8 mouse cellular contexts compared by ENCODE assay signal in the genomic region with DNA sequence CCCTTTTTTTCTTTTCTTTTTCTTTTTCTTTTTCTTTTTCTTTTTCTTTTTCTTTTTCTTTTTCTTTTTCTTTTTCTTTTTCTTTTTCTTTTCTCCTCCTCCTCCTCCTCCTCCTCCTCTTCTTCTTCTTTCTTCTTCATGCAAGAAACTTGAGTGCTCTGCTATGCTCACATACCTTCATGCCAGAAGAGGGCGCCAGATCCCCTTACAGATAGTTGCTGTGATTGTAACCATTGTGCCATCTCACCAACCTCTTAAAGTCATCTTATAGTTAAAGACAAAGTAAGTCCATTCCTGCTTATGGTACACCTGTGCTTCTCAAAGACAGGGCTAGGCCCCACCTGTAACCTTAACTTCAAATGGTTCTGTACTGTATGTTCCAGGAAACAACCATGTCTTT. TPM values are rescaled to one million over a fixed set of nuclear protein-coding genes. Genes with fewer than 3 reads are reported as not detected.
DNase-seq lines count a peak whose midpoint lies in the region; ATAC-seq and TF ChIP-seq lines count a peak whose summit lies in the region.
"Not testable (repeated sequence)": the region's sequence is repeated elsewhere in the genome, so short reads cannot be mapped to it uniquely, and the experiment has no call there.

No protein-coding gene starts in this region.

- TF ChIP-seq EP300 in lung, postnatal 0 days (IDR thresholded peaks at IDR 0.05) = not testable (repeated sequence)

- H3K4me3 ChIP-seq in lung, postnatal 0 days (ENCODE audit: low read depth, low read length) = not testable (repeated sequence)

- H3K4me1 ChIP-seq in lung, postnatal 0 days (ENCODE audit: insufficient read depth, low read depth, low read length) = not testable (repeated sequence)

- H3K27ac ChIP-seq in lung, postnatal 0 days (ENCODE audit: low read length) = not testable (repeated sequence)

- DNase-seq in CD8-positive naive resting alpha-beta T cell, adult 2 months (ENCODE audit: low read depth in 2 of 2, low spot score in 2 of 2) = peak; percentile 15 to 43
- peak; percentile 26 for DNase-seq in adrenal gland, adult 2 months
- DNase-seq in embryo, embryonic 11 days = peak; percentile 60
- peak; percentile 25 for DNase-seq in heart, adult 11 months
- peak; percentile 39 to 76 for DNase-seq in kidney, postnatal 36 days
- DNase-seq in lung, postnatal 0 days (ENCODE audit: low spot score) = peak; percentile 27
- peak; percentile 15 to 49 for DNase-seq in natural killer cell, adult 2 months (ENCODE audit: low spot score in 2 of 2)
- DNase-seq in thymus, postnatal 10 days (ENCODE audit: low spot score in 2 of 2) = peak; percentile 20 to 59

- TF ChIP-seq CTCF in lung, postnatal 0 days (IDR thresholded peaks at IDR 0.05) = peak; percentile 59

- not testable (repeated sequence) for H3K27me3 ChIP-seq in lung, postnatal 0 days (replicated peaks; ENCODE audit: insufficient read depth, low read length)

- not testable (repeated sequence) for H3K4me2 ChIP-seq in lung, postnatal 0 days (replicated peaks; ENCODE audit: low read depth, low read length)

- not testable (repeated sequence) for ATAC-seq in lung, postnatal 0 days

- H3K9me3 ChIP-seq in lung, postnatal 0 days (ENCODE audit: low read length) = not testable (repeated sequence)

- 67% methylated on average over 1 of the region's 1 CpGs for WGBS in lung, postnatal 0 days

- H3K9ac ChIP-seq in lung, postnatal 0 days (replicated peaks; ENCODE audit: low read depth) = not testable (repeated sequence)

- not testable (repeated sequence) for H3K36me3 ChIP-seq in lung, postnatal 0 days (ENCODE audit: insufficient read depth, low read length)

RNA-seq across cellular contexts. Expression of gene Adss, which starts 10.5 kb away (rescaled TPM):
- total RNA-seq in adrenal gland, adult 2 months (2021) = 10 to 100 TPM; 58.7 to 65.6 TPM
- 20.0 and 22.8 TPM in 2 replicates for polyA plus RNA-seq in adrenal gland, adult 2 months (2012; rRNA removed)
- polyA plus RNA-seq in lung, postnatal 0 days (2015; fragmentation: Nextera tagmentation; extraction: Ambion mirVana) = 28.4 and 31.4 TPM in 2 replicates
